Mouse (Mus musculus): ENCODE measurements around the gene Nsmce4a. TPM values are rescaled to one million over a fixed set of nuclear protein-coding genes. Genes with fewer than 3 reads are reported as not detected.
A peak's percentile ranks its signal among the peaks of the same experiment; 100 is the strongest.

The Nsmce4a gene
- total and polyA plus RNA-seq, 3 experiments: 117 to 134 (median 129) TPM

DNA sequence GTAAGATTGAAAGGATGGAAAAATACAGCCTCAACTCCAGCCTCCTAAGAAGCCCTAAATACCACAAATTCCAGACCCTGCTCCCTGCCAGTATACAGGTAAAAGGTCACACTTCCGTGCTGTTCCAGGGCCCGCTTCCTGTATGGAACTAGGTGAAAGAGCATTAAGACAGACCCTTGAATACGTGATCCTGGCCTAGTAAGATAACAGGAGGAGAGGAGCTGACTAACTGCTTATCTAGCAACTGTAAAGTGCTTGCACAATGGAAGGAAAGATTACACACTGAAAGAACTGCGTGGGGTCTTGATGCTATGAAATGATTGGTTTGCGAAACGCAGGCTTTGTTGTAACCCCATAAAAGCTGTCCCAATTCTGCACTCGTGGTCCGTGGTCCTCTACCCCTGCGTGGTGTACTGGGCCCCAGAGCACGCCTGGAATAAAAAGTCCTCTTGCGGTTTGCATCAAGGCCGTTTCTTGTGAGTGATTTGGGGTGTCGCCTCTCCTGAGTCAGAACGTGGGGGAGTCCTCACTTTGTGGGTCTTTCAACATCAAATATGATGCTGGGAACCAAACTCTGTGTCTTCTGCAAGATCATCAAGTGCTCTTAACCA, 52.0 kb downstream of the Nsmce4a start:
- Histone ChIP-seq H3K4me3 (ENCODE audit: control insufficient read depth in 1 of 2, insufficient read depth in 1 of 2, low read depth in 2 of 2, low read length in 2 of 2) (no peak overlapping the region; a peak in 1 of 4 replicates), H3K79me2 (ENCODE audit: control insufficient read depth, insufficient read depth, low read length, poor library complexity) (peaks cover 32% of the 10 kb centered on the region), H3K9ac (ENCODE audit: control insufficient read depth, low read depth, low read length, poor library complexity, severe bottlenecking) (peak overlapping the region; percentile 94; the same call in 1 of the 2 replicates), H3K36me3 (ENCODE audit: control insufficient read depth in 1 of 2, insufficient read depth in 2 of 2, low read length in 2 of 2) (peaks cover 0 to 37% of the 10 kb centered on the region in 2 experiments; a peak in 2 of 4 replicates), H3K9me3 (replicated peaks; ENCODE audit: insufficient read depth, low read length) (no peaks in the 10 kb centered on the region), H3K4me1 (ENCODE audit: control insufficient read depth in 1 of 2, insufficient read depth in 2 of 2, low read length in 2 of 2) (peaks cover 11 to 14% of the 10 kb centered on the region in 2 experiments), H3K27me3 (ENCODE audit: control insufficient read depth in 1 of 2, insufficient read depth in 2 of 2, low read length in 2 of 2) (no peaks in the 10 kb centered on the region), H3K27ac (ENCODE audit: control insufficient read depth, low read depth, low read length) (peak overlapping the region; percentile 94)
- peak; percentile 84 for DNase-seq (ENCODE audit: low read depth, low spot score)
- TF ChIP-seq ETS1 (IDR thresholded peaks at IDR 0.05; ENCODE audit: low read depth, low read length) (peak; percentile 78), SIN3A (IDR thresholded peaks at IDR 0.05; ENCODE audit: low read length) (peak; percentile 55), JUND (IDR thresholded peaks at IDR 0.05; ENCODE audit: low read depth, low read length) (no peak), EP300 (IDR thresholded peaks at IDR 0.05; ENCODE audit: low read depth in 1 of 2, low read length in 2 of 2) (peak; percentile 94), MEF2A (IDR thresholded peaks at IDR 0.05; ENCODE audit: extremely low read depth, insufficient replicate concordance, low read depth, low read length, poor library complexity, severe bottlenecking) (no peak), MXI1 (IDR thresholded peaks at IDR 0.05; ENCODE audit: low read depth, low read length) (peak; percentile 39; the same call in 1 of the 2 replicates), ZKSCAN1 (IDR thresholded peaks at IDR 0.05; ENCODE audit: low read depth, low read length) (no peak), ELF1 (IDR thresholded peaks at IDR 0.05; ENCODE audit: low read depth, low read length) (peak; percentile 36; the same call in 1 of the 2 replicates), MAZ (IDR thresholded peaks at IDR 0.05; ENCODE audit: low read depth, low read length) (0 out of 2 replicates have a peak, but pooled peaks have one; percentile 7), GATA1 (IDR thresholded peaks at IDR 0.05; ENCODE audit: low read depth, low read length) (peak; percentile 94), E2F4 (IDR thresholded peaks at IDR 0.05; ENCODE audit: borderline replicate concordance, low read depth, low read length) (no peak), MYB (IDR thresholded peaks at IDR 0.05; ENCODE audit: low read depth, low read length) (peak; percentile 61), MYC (IDR thresholded peaks at IDR 0.05; ENCODE audit: low read depth, low read length) (0 out of 2 replicates have a peak, but pooled peaks have one; percentile 55), CTCF (IDR thresholded peaks at IDR 0.05 in 2 of 3, conservative IDR thresholded peaks at IDR 0.05 in 1 of 3; ENCODE audit: control insufficient read depth in 1 of 3, insufficient read depth in 1 of 3, low read depth in 2 of 3, low read length in 3 of 3, poor library complexity in 1 of 3, severe bottlenecking in 1 of 3) (no peak), TAL1 (IDR thresholded peaks at IDR 0.05; ENCODE audit: low read length) (peak; percentile 89), KAT2A (conservative IDR thresholded peaks at IDR 0.05; ENCODE audit: low read depth, low read length) (no peak), POLR2A (IDR thresholded peaks at IDR 0.05; ENCODE audit: control insufficient read depth in 1 of 2, insufficient read depth in 1 of 2, low read depth in 1 of 2, low read length in 2 of 2, poor library complexity in 1 of 2) (peak in 1 of 2 experiments; percentile 41; a peak in 1 of 4 replicates), ZC3H11A (IDR thresholded peaks at IDR 0.05; ENCODE audit: low read depth, low read length) (no peak), CHD2 (IDR thresholded peaks at IDR 0.05; ENCODE audit: low read length) (no peak), RCOR1 (IDR thresholded peaks at IDR 0.05; ENCODE audit: low read depth, low read length) (peak; percentile 58; the same call in 1 of the 2 replicates), UBTF (IDR thresholded peaks at IDR 0.05; ENCODE audit: borderline replicate concordance, insufficient read depth, low read depth, low read length) (no peak), CHD1 (IDR thresholded peaks at IDR 0.05; ENCODE audit: low read depth, low read length) (no peak), TCF12 (IDR thresholded peaks at IDR 0.05; ENCODE audit: low read depth, low read length) (peak; percentile 93), MAX (IDR thresholded peaks at IDR 0.05; ENCODE audit: low read length) (no peak)

All from MEL (cell line).